Mouse (Mus musculus) limb, embryonic 13.5 days (tissue): Measurements from ENCODE around the gene Gm6871. TPM values are rescaled to one million over a fixed set of nuclear protein-coding genes. Genes with fewer than 3 reads are reported as not detected.
"Not testable (repeated sequence)": the region's sequence is repeated elsewhere in the genome, so short reads cannot be mapped to it uniquely, and the experiment has no call there.

Source experiments
- ATAC-seq: fragments of 200-750 bp; cut with Nextera tagmentation; 2 replicates; pipeline ENCODE4 v1.8.0; 2017; ENCODE audit warnings: low read depth, moderate number of reproducible peaks, moderate TSS enrichment; ENCODE audit not compliant: low FRiP score
- H3K27ac ChIP-seq: fragments of 300-500 bp; sonication (generic); 2 replicates; pipeline ENCODE4 v1.5.1; 2015; ENCODE audit warnings: inconsistent platforms, mild to moderate bottlenecking, moderate library complexity
- H3K27me3 ChIP-seq: fragments of 300-500 bp; sonication (generic); 2 replicates; pipeline ENCODE4 v1.6.1; 2015; ENCODE audit warnings: mild to moderate bottlenecking, inconsistent platforms
- H3K36me3 ChIP-seq: fragments of 300-500 bp; sonication (generic); 2 replicates; pipeline ENCODE4 v1.6.1; 2015; ENCODE audit warnings: inconsistent platforms, mild to moderate bottlenecking, moderate library complexity
- H3K4me1 ChIP-seq: fragments of 300-500 bp; sonication (generic); 2 replicates; pipeline ENCODE4 v1.6.1; 2015; ENCODE audit warnings: inconsistent platforms
- H3K4me2 ChIP-seq: fragments of 300-500 bp; sonication (generic); replicated peaks from 2 replicates; pipeline ENCODE4 v1.6.1; 2015; ENCODE audit warnings: inconsistent platforms, mild to moderate bottlenecking, moderate library complexity
- H3K4me3 ChIP-seq: fragments of 300-500 bp; sonication (generic); 2 replicates; pipeline ENCODE4 v1.5.1; 2015; ENCODE audit warnings: moderate library complexity, mild to moderate bottlenecking, inconsistent platforms
- H3K9ac ChIP-seq: fragments of 300-500 bp; sonication (generic); 2 replicates; pipeline ENCODE4 v1.6.1; 2015; ENCODE audit warnings: mild to moderate bottlenecking, inconsistent platforms
- H3K9me3 ChIP-seq: fragments of 300-500 bp; sonication (generic); 2 replicates; pipeline ENCODE4 v1.6.1; 2016; ENCODE audit warnings: inconsistent platforms
- WGBS: fragments of 180-500 bp; shearing (Covaris S2); methylation state at CpG from one replicate; pipeline ENCODE4 v1.1.7; 2015; 5-methylcytosine and 5-hydroxymethylcytosine counted together
- polyA plus RNA-seq: library from polyadenylated mRNA; unstranded; fragments of >200 nt; fragmentation: Nextera tagmentation; extraction: Ambion mirVana; gene quantifications from 2 replicates; pipeline ENCODE4 v1.2.1, GENCODE M21; 2015

The Gm6871 gene
- polyA plus RNA-seq = not detected in 2 replicates

DNA sequence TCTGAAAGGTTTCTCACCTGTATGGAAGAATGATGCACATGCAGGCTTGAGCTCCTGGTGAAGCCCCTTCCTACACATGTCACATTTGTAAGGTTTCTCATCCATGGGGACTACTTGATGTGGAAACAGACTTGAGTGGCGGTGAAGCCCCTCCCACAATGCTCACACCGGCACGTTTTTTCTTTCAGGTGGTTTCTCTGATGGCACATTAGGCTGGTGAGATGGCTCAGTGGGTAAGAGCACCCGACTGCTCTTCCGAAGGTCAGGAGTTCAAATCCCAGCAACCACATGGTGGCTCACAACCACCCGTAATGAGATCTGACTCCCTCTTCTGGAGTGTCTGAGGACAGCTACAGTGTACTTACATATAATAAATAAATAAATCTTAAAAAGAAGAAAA is at the start of gene Gm6871:
Gm6871 (minus strand) TSS at position 101 of the 400 bp plus-strand sequence.
- ATAC-seq, H3K4me2 ChIP-seq, H3K27me3 ChIP-seq, H3K9ac ChIP-seq, H3K36me3 ChIP-seq, H3K4me3 ChIP-seq, H3K9me3 ChIP-seq, H3K4me1 ChIP-seq, H3K27ac ChIP-seq: not testable (repeated sequence)
- WGBS = 81% methylated on average over 6 of the region's 6 CpGs

DNA sequence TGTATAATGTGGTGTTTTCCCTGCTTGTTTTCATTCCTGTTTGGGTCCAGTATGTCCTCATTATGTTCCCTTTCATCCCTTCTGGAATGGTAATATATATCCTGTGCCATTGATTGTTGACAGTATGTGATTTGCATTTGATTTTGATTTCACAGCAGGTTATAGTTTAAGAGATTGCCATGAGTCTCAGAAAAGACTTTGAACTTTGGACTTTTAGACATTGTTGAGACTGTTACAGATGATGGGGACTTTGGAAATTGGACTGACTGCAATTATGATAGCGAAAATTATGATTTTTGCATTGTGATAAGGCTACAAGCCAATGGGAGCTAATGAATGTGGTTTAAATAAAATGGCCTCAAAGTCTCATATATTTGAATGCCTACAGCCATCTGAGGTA is 42.8 kb upstream of the Gm6871 start:
- H3K9me3 ChIP-seq, H3K4me1 ChIP-seq, H3K27ac ChIP-seq, H3K9ac ChIP-seq, H3K4me2 ChIP-seq, ATAC-seq, H3K27me3 ChIP-seq, H3K4me3 ChIP-seq: not testable (repeated sequence)
- whole genome bisulfite sequencing = 95% methylated on average over 1 of the region's 1 CpGs
- peaks cover 65% of the 10 kb centered on the region for H3K36me3 ChIP-seq

DNA sequence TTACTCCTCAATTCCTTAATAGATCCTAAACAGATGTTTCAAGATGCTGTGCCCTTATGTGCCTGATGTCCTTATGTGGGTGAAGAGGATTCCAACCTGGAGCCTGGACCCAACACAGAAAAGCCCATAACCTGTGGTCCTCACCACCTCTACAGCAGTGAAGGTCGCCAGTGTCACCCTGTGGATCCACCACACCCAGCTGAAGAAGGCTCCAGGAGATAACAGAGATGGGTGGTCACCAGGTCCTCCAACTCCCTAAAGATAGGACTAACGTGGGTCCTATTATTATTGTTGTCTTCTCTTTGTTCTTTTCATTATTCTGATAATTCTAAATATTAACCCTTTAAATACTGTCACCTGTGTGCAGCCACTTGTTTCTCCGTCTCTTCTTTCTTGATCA is 38.2 kb upstream of the Gm6871 start:
- H3K4me2 ChIP-seq = no peak overlapping the region
- no peak overlapping the region for H3K27ac ChIP-seq
- H3K4me3 ChIP-seq = no peak overlapping the region
- 88% methylated on average over 3 of the region's 3 CpGs for WGBS
- H3K9me3 ChIP-seq = no peaks in the 10 kb centered on the region
- no peaks in the 10 kb centered on the region for H3K27me3 ChIP-seq
- H3K9ac ChIP-seq = no peak overlapping the region
- no peaks in the 10 kb centered on the region for H3K4me1 ChIP-seq
- no peak for ATAC-seq
- peaks cover 54% of the 10 kb centered on the region for H3K36me3 ChIP-seq

DNA sequence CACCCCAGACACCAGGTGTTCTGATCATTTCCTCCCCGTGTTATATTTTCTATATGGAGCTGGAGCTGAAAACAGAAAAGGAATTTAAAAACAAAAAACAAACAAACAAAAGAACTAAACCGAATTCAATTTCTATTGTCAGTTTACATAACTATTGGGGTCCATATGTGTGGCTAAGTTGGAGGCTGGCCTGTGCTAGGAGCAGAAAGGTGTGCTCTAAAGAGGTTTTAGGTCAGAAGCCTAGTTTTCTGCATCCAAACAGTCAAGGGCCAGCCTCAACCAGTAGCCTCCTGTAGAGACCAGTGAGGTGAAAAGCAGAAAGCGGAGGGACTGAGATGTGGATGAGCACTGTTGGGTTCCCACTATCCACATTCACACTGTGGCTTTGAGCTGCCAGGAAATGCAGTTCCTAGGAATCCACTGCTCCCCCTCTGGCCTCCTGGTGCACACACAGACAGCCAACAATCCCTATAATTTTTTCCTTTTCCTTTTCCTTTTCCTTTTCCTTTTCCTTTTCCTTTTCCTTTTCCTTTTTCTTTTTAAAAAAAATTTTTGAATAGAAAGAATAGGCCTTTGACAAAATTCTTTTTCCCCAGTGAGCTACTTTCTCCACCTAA is 26.6 kb upstream of the Gm6871 start:
- Histone ChIP-seq H3K36me3 (peaks cover 11% of the 10 kb centered on the region; the same call in 1 of the 2 replicates), H3K9ac (peak overlapping the region; percentile 79), H3K4me1 (peaks cover 10% of the 10 kb centered on the region; the same call in 1 of the 2 replicates), H3K27me3 (no peaks in the 10 kb centered on the region), H3K9me3 (peaks cover 4% of the 10 kb centered on the region; the same call in 1 of the 2 replicates), H3K4me2 (peak overlapping the region; percentile 76), H3K4me3 (peak overlapping the region; percentile 67), H3K27ac (0 out of 2 replicates have a peak overlapping the region, but pooled peaks have one; percentile 70)
- no peak for ATAC-seq
- WGBS = 17% methylated on average over 3 of the region's 3 CpGs

DNA sequence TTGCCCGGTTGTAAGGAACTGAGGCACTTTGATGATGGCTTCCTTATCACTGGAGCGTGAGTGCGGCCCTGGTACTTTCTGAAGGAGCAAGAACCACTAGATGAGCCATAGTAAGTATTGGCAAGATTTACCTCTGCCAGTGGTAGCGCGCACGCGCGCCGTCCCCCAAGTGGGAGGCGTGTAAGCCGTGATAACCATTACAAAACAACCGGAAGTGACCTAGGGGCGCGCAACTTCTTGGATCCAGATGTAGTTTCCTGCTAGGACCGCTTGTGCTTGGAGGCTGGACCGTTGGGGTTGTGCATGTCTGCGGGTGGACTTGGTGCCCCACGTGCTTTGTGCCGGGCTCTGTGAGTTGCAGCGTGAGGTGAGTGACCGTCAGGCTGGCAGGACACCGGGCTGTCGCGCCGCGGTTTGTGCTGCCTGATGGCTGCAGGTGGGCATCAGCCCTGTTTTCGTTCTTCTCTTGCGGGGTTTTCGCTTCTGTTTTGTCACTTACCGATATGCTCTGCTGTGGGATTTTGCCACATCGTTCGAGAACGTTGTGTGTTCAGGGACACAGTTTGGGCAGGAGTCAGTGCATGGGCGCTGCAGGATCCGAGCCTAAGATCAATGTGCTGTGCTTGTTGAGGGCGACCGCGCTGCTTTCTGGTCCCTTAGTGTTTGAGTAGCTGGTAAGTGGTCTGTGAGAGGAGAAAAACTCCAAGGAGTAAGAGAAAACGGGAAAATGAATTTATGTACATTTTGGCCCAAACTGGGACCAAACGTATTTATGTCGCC is 25.8 kb upstream of the Gm6871 start, which contains the start of gene 2610021A01Rik:
2610021A01Rik (plus strand) TSS at position 197 of the 780 bp plus-strand sequence.
- peak within 1 kb of the TSS; percentile 79 for H3K9ac ChIP-seq
- peak; percentile 99 for ATAC-seq
- peaks cover 7% of the 10 kb centered on the region; the same call in 1 of the 2 replicates for H3K36me3 ChIP-seq
- H3K9me3 ChIP-seq = peaks cover 4% of the 10 kb centered on the region; the same call in 1 of the 2 replicates
- H3K4me3 ChIP-seq = peak within 1 kb of the TSS; percentile 67
- H3K4me2 ChIP-seq = peak within 1 kb of the TSS; percentile 76
- under 1% methylated on average over 41 of the region's 41 CpGs for WGBS
- H3K4me1 ChIP-seq = peaks cover 10% of the 10 kb centered on the region; the same call in 1 of the 2 replicates
- no peaks in the 10 kb centered on the region for H3K27me3 ChIP-seq
- peak within 1 kb of the TSS; percentile 70; the same call in 1 of the 2 replicates for H3K27ac ChIP-seq

DNA sequence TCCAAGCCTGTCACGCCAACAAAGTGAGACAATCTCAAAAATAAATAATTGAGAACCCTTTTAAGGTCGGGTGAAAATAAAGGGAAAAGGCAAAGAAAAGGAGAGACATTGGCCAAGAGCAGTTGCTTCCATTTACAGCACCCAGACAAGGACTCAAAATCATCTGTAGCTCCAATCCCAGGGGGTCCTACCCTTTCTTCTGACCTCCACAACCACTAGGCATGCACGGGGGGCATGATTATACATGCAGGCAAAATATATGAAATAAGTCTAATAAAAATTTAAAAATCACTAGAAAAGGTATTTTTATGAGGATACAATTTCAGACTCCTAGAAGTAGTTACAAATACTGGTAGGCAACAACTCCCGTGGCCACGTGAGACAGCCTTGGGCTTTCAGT is 25.2 kb upstream of the Gm6871 start:
- H3K4me1 ChIP-seq = peaks cover 10% of the 10 kb centered on the region; the same call in 1 of the 2 replicates
- H3K36me3 ChIP-seq = peaks cover 7% of the 10 kb centered on the region; the same call in 1 of the 2 replicates
- peak overlapping the region; percentile 70; the same call in 1 of the 2 replicates for H3K27ac ChIP-seq
- no peak; the same call in 1 of the 2 replicates for ATAC-seq
- 51% methylated on average over 5 of the region's 5 CpGs for WGBS
- peaks cover 4% of the 10 kb centered on the region; the same call in 1 of the 2 replicates for H3K9me3 ChIP-seq
- no peaks in the 10 kb centered on the region for H3K27me3 ChIP-seq
- H3K4me2 ChIP-seq = peak overlapping the region; percentile 76
- H3K9ac ChIP-seq = peak overlapping the region; percentile 79
- peak overlapping the region; percentile 67 for H3K4me3 ChIP-seq

DNA sequence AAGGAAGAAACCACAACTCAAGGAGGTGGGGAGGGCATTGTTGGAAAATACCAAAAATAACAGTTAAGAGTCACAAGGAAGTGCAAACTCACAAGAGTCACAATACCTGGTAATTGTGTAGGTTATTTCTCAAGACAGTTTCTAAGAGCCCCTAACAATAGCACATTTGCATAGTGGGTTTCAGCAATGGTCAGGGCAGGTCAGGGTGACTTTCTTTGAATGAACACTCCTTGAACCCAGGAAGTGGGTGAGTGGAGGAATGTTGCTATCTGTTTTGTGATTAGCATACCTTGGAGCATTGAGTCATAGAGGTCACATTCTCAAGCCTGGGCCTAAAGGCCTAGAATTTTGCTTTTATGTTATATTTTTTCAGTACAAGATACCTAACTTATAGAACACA is 14.4 kb upstream of the Gm6871 start:
- ATAC-seq = not testable (repeated sequence)

DNA sequence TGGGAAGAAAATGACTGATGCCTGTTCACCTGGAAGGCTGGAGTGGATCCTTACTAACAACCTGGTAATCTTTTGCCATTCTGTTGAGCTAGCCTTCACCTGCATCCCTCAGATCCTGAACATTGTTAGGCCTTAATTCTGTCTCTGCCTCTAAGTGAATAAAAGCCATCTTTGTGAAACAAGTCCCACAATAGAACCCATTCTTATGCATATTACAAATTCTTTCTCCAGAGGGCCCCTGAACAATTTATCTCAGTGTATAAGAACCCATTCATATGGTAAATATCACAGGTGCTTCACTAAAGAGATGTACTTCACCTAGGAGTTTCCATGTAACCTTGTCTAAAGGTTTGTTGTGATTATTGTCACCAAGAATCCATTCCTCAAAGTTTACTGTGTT is 8.6 kb upstream of the Gm6871 start:
- ATAC-seq = no peak
- Histone ChIP-seq H3K4me2 (no peak overlapping the region), H3K36me3 (no peaks in the 10 kb centered on the region), H3K27me3 (no peaks in the 10 kb centered on the region), H3K4me3 (no peak overlapping the region), H3K9ac (no peak overlapping the region), H3K4me1 (no peaks in the 10 kb centered on the region), H3K27ac (no peak overlapping the region), H3K9me3 (peaks cover 5% of the 10 kb centered on the region; the same call in 1 of the 2 replicates)

More for the DNA sequence above, 14.4 kb upstream of the Gm6871 start:
- not testable (repeated sequence) for H3K4me3 ChIP-seq, H3K27me3 ChIP-seq, H3K27ac ChIP-seq, H3K4me2 ChIP-seq, H3K4me1 ChIP-seq, H3K9me3 ChIP-seq, H3K9ac ChIP-seq, H3K36me3 ChIP-seq

DNA sequence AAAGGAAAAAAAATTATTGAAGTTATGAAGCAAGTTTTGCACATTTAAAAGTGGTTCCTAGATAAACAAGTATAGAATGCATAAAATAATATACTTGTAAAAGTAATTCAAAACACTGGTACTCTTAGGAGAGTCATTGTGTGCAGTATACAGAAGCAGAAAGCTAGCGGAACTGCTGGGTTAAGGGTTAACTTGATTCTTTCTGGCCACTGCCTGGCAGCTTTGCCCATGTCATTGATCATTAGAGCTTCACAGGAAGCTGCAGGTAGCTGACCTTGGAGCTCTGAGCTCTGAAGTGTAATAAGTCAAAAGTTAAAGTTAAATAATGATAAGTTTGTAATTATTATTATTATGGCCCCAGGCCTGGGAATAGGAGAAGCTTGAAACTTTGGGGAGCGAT is 4.5 kb upstream of the Gm6871 start:
- H3K4me2 ChIP-seq = no peak overlapping the region
- no peak overlapping the region for H3K27ac ChIP-seq
- whole genome bisulfite sequencing = 88% methylated on average over 2 of the region's 2 CpGs
- H3K36me3 ChIP-seq = no peaks in the 10 kb centered on the region
- ATAC-seq = no peak
- no peaks in the 10 kb centered on the region; the same call in 1 of the 2 replicates for H3K9me3 ChIP-seq
- no peaks in the 10 kb centered on the region for H3K27me3 ChIP-seq
- H3K9ac ChIP-seq = no peak overlapping the region
- H3K4me3 ChIP-seq = no peak overlapping the region
- no peaks in the 10 kb centered on the region for H3K4me1 ChIP-seq

DNA sequence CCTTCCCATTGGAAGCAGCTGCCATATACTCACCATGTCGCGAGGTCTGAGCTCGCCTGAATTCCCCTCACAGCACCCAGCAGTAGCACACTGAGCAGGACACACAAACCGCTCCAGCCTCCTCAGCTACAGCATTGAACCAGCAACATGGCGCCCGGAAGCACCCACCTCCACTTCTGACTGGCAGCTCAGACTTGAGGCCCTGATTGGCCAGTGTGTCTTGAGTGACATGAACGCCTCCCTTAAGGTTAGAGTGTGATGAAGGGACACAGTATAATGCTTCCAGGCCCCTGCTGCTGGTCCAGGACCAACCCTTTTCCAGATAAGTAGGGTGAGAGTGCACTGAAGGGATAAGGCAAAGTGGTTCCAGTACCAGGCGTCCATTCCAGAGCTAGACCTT is 12.8 kb downstream of the Gm6871 start:
- H3K27ac ChIP-seq = no peak overlapping the region
- no peak for ATAC-seq
- no peaks in the 10 kb centered on the region for H3K4me1 ChIP-seq
- no peak overlapping the region for H3K4me3 ChIP-seq
- H3K9me3 ChIP-seq = peaks cover 15% of the 10 kb centered on the region
- H3K4me2 ChIP-seq = no peak overlapping the region
- no peaks in the 10 kb centered on the region for H3K27me3 ChIP-seq
- 73% methylated on average over 8 of the region's 8 CpGs for WGBS
- no peak overlapping the region for H3K9ac ChIP-seq
- H3K36me3 ChIP-seq = no peaks in the 10 kb centered on the region

DNA sequence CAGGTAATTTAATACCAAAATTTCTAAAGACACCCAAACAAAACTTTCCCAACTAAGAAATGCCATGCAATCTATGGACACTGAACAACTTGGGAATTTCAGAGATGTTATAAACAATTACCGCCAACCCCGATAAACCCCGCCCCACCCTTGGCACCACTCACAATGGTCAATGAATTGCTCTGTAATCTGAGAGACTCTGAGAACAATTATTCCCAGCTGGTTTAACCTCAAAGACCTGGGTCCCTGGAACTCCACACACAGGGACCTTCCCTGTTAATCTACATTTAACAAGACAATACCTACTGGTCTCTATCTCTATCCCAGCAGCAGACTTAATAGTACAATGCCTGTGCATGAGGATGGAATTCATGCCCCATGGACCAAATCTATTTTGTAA is 60.8 kb downstream of the Gm6871 start:
- no peak for ATAC-seq
- Histone ChIP-seq H3K9me3 (peaks cover 18% of the 10 kb centered on the region; the same call in 1 of the 2 replicates), H3K4me3 (no peak overlapping the region), H3K27ac (no peak overlapping the region), H3K4me1 (no peaks in the 10 kb centered on the region), H3K4me2 (no peak overlapping the region), H3K36me3 (no peaks in the 10 kb centered on the region), H3K9ac (no peak overlapping the region), H3K27me3 (no peaks in the 10 kb centered on the region)
- WGBS = 94% methylated on average over 3 of the region's 3 CpGs

DNA sequence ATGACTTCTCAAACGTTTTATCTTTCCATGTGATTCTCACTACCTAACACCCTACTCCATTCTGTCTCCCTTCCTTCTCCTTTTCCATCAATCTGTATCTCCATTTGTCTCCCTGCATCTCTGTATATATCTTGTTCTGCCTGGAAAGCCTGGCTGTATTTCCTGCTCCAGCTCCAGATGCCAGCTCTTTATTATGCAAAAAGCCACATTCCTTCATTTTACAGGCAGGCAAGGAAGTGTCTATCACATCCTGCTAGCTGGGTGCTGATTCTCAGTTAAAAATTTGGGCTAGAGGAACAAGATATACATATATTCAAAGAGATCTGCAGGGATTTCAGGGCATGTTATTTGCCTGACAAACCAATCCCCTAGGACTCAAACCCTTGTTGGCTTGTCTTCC is 61.3 kb downstream of the Gm6871 start:
- WGBS = 30% methylated on average over 1 of the region's 1 CpGs
- no peaks in the 10 kb centered on the region for H3K4me1 ChIP-seq
- H3K9me3 ChIP-seq = peaks cover 19% of the 10 kb centered on the region
- no peak overlapping the region for H3K9ac ChIP-seq
- H3K4me3 ChIP-seq = no peak overlapping the region
- H3K27ac ChIP-seq = no peak overlapping the region
- no peak overlapping the region for H3K4me2 ChIP-seq
- no peaks in the 10 kb centered on the region for H3K27me3 ChIP-seq
- H3K36me3 ChIP-seq = no peaks in the 10 kb centered on the region
- no peak for ATAC-seq
